Mouse (Mus musculus): Measurements from ENCODE around the gene Ccdc78.
"Not testable (repeated sequence)": the region's sequence is repeated elsewhere in the genome, so short reads cannot be mapped to it uniquely, and the experiment has no call there.

The Ccdc78 gene

GRCm38 (mm10) chr17:25783086-25783485 lies 3.3 kb upstream of the Ccdc78 start:
- no peak for DNase-seq (ENCODE audit: low spot score in 2 of 2)

GRCm38 (mm10) chr17:25783861-25784574 lies 2.4 kb upstream of the Ccdc78 start:
- no peak for DNase-seq (ENCODE audit: low spot score in 2 of 2)

GRCm38 (mm10) chr17:25785281-25785745 lies 1.1 kb upstream of the Ccdc78 start, which contains the start of gene Haghl:
TSS of gene Haghl (minus strand) at chr17:25785673.
- DNase-seq (ENCODE audit: low spot score in 2 of 2) = peak; percentile 90 to 94

- DNase-seq (ENCODE audit: low spot score in 2 of 2) = no peak
These were observed 563 bp downstream of the Ccdc78 start for GRCm38 (mm10) chr17:25786781-25787504.

- DNase-seq (ENCODE audit: low spot score in 2 of 2) = no peak
These were observed 5.0 kb downstream of the Ccdc78 start for GRCm38 (mm10) chr17:25791320-25791842.

GRCm38 (mm10) chr17:25791843-25792527 lies 5.6 kb downstream of the Ccdc78 start:
- DNase-seq (ENCODE audit: low spot score in 2 of 2) = peak; percentile 74 to 87

- DNase-seq (ENCODE audit: low spot score in 2 of 2) = peak in 1 of 2 experiments; percentile 43
These were observed 6.2 kb downstream of the Ccdc78 start, which contains the start of gene Fam173a for GRCm38 (mm10) chr17:25792615-25793014. TSS of gene Fam173a (minus strand) at chr17:25792901.

- DNase-seq (ENCODE audit: low spot score in 2 of 2) = no peak
These were observed 7.8 kb downstream of the Ccdc78 start for GRCm38 (mm10) chr17:25794197-25794596.

GRCm38 (mm10) chr17:25794998-25795397 lies 8.6 kb downstream of the Ccdc78 start:
- DNase-seq (ENCODE audit: low spot score in 2 of 2) = no peak

GRCm38 (mm10) chr17:25795609-25796092 lies 9.3 kb downstream of the Ccdc78 start, which contains the start of gene AC134908.4:
TSS of gene AC134908.4 (minus strand) at chr17:25795659.
- DNase-seq (ENCODE audit: low spot score in 2 of 2) = no peak

- DNase-seq (ENCODE audit: low spot score in 2 of 2) = no peak
These were observed 9.9 kb downstream of the Ccdc78 start for GRCm38 (mm10) chr17:25796211-25796771.

GRCm38 (mm10) chr17:25796951-25797369 lies 10.6 kb downstream of the Ccdc78 start, which contains the start of gene Metrn:
TSS of gene Metrn (minus strand) at chr17:25797136.
- peak; percentile 74 to 82 for DNase-seq (ENCODE audit: low spot score in 2 of 2)

GRCm38 (mm10) chr17:25801029-25801428 lies 14.6 kb downstream of the Ccdc78 start:
- DNase-seq (ENCODE audit: low spot score in 2 of 2) = peak in 1 of 2 experiments; percentile 39

GRCm38 (mm10) chr17:25802825-25803517 lies 16.6 kb downstream of the Ccdc78 start:
- no peak for DNase-seq (ENCODE audit: low spot score in 2 of 2)

GRCm38 (mm10) chr17:25806507-25806906 lies 20.1 kb downstream of the Ccdc78 start:
- no peak for DNase-seq (ENCODE audit: low spot score in 2 of 2)

GRCm38 (mm10) chr17:25807452-25807851 lies 21.1 kb downstream of the Ccdc78 start:
- not testable (repeated sequence) for DNase-seq (ENCODE audit: low spot score in 2 of 2)

- no peak for DNase-seq (ENCODE audit: low spot score in 2 of 2)
These were observed 21.6 kb downstream of the Ccdc78 start for GRCm38 (mm10) chr17:25808028-25808427.

GRCm38 (mm10) chr17:25808789-25809605 lies 22.6 kb downstream of the Ccdc78 start, which contains the start of gene Fbxl16:
TSS of gene Fbxl16 (plus strand) at chr17:25809085.
- no peak for DNase-seq (ENCODE audit: low spot score in 2 of 2)

GRCm38 (mm10) chr17:25809606-25810340 lies 23.4 kb downstream of the Ccdc78 start:
- no peak for DNase-seq (ENCODE audit: low spot score in 2 of 2)
